Mouse (Mus musculus): ENCODE results near the gene Olfr1211. TPM values are rescaled to one million over a fixed set of nuclear protein-coding genes. Genes with fewer than 3 reads are reported as not detected.

The Olfr1211 gene
- not detected in 2 replicates for polyA plus RNA-seq (2015; fragmentation: Nextera tagmentation; extraction: Ambion mirVana)

GRCm38 (mm10) chr2:88938011-88938410, at the start of gene Olfr1211:
Olfr1211 (minus strand) TSS chr2:88938111.
- Histone ChIP-seq H3K4me3 (no peak within 1 kb of the TSS), H3K36me3 (no peaks in the 10 kb centered on the region), H3K9me3 (no peaks in the 10 kb centered on the region), H3K4me1 (no peaks in the 10 kb centered on the region), H3K27ac (no peak within 1 kb of the TSS), H3K9ac (no peak within 1 kb of the TSS), H3K27me3 (no peaks in the 10 kb centered on the region), H3K4me2 (replicated peaks) (no peak within 1 kb of the TSS)
- ATAC-seq (ENCODE audit: low FRiP score, low read depth), result no peak
- WGBS, result 91% methylated on average over 1 of the region's 1 CpGs

- Histone ChIP-seq H3K27ac (no peak within 1 kb of the TSS), H3K27me3 (no peaks in the 10 kb centered on the region), H3K4me3 (no peak within 1 kb of the TSS), H3K9ac (no peak within 1 kb of the TSS), H3K4me1 (no peaks in the 10 kb centered on the region), H3K4me2 (replicated peaks) (no peak within 1 kb of the TSS), H3K9me3 (no peaks in the 10 kb centered on the region), H3K36me3 (no peaks in the 10 kb centered on the region)
- 77% methylated on average over 1 of the region's 1 CpGs for WGBS
- no peak for ATAC-seq (ENCODE audit: low FRiP score, low read depth)
These were observed 42.3 kb upstream of the Olfr1211 start, which contains the start of gene Gm13762 for GRCm38 (mm10) chr2:88980181-88980580. Gm13762 (minus strand) TSS chr2:88980281.

- no peak for ATAC-seq (ENCODE audit: low FRiP score, low read depth)
- no peaks in the 10 kb centered on the region for H3K36me3 ChIP-seq
- no peak within 1 kb of the TSS for H3K4me2 ChIP-seq (replicated peaks)
- no peak within 1 kb of the TSS for H3K9ac ChIP-seq
- H3K4me1 ChIP-seq, result no peaks in the 10 kb centered on the region
- no peaks in the 10 kb centered on the region for H3K9me3 ChIP-seq
- no peaks in the 10 kb centered on the region for H3K27me3 ChIP-seq
- H3K27ac ChIP-seq, result no peak within 1 kb of the TSS
- H3K4me3 ChIP-seq, result no peak within 1 kb of the TSS
These were observed 15.8 kb upstream of the Olfr1211 start, which contains the start of gene Olfr1212 for GRCm38 (mm10) chr2:88953669-88954068. Olfr1212 (plus strand) TSS chr2:88953969.

- no peak for ATAC-seq (ENCODE audit: low FRiP score, low read depth)
- Histone ChIP-seq H3K36me3 (no peaks in the 10 kb centered on the region), H3K4me2 (replicated peaks) (no peak within 1 kb of the TSS), H3K27ac (no peak within 1 kb of the TSS), H3K9me3 (no peaks in the 10 kb centered on the region), H3K9ac (no peak within 1 kb of the TSS), H3K4me3 (no peak within 1 kb of the TSS), H3K4me1 (no peaks in the 10 kb centered on the region), H3K27me3 (no peaks in the 10 kb centered on the region)
- 87% methylated on average over 3 of the region's 3 CpGs for WGBS
These were observed 22.9 kb downstream of the Olfr1211 start, which contains the start of gene Olfr1209 for GRCm38 (mm10) chr2:88915057-88915456. Olfr1209 (minus strand) TSS chr2:88915157.

- H3K9ac ChIP-seq, result no peak within 1 kb of the TSS
- no peaks in the 10 kb centered on the region for H3K36me3 ChIP-seq
- no peak for ATAC-seq (ENCODE audit: low FRiP score, low read depth)
- no peak within 1 kb of the TSS for H3K27ac ChIP-seq
- H3K27me3 ChIP-seq, result no peaks in the 10 kb centered on the region
- H3K4me1 ChIP-seq, result no peaks in the 10 kb centered on the region
- H3K9me3 ChIP-seq, result no peaks in the 10 kb centered on the region
- H3K4me2 ChIP-seq (replicated peaks), result no peak within 1 kb of the TSS
- H3K4me3 ChIP-seq, result no peak within 1 kb of the TSS
These were observed 35.7 kb downstream of the Olfr1211 start, which contains the start of gene Olfr1208 for GRCm38 (mm10) chr2:88902211-88902610. Olfr1208 (minus strand) TSS chr2:88902311.

Other genes with a start within 250 kb of the Olfr1211 start
- gene Olfr1195, start 248.9 kb downstream of the Olfr1211 start, polyA plus RNA-seq (2015; fragmentation: Nextera tagmentation; extraction: Ambion mirVana), result not detected in 2 replicates
- not detected in 2 replicates for gene Olfr1196, start 233.5 kb downstream of the Olfr1211 start, polyA plus RNA-seq (2015; fragmentation: Nextera tagmentation; extraction: Ambion mirVana)
- gene Olfr1197, start 205.7 kb downstream of the Olfr1211 start, polyA plus RNA-seq (2015; fragmentation: Nextera tagmentation; extraction: Ambion mirVana), result not detected in 2 replicates
- gene Olfr1198, start 186.7 kb downstream of the Olfr1211 start, polyA plus RNA-seq (2015; fragmentation: Nextera tagmentation; extraction: Ambion mirVana), result not detected in 2 replicates
- not detected in 2 replicates for gene Olfr1199, start 177.6 kb downstream of the Olfr1211 start, polyA plus RNA-seq (2015; fragmentation: Nextera tagmentation; extraction: Ambion mirVana)
- not detected in 2 replicates for gene Olfr1200, start 167.6 kb downstream of the Olfr1211 start, polyA plus RNA-seq (2015; fragmentation: Nextera tagmentation; extraction: Ambion mirVana)
- gene Olfr1201, start 145.1 kb downstream of the Olfr1211 start, polyA plus RNA-seq (2015; fragmentation: Nextera tagmentation; extraction: Ambion mirVana), result not detected in 2 replicates
- gene Olfr1202, start 123.6 kb downstream of the Olfr1211 start, polyA plus RNA-seq (2015; fragmentation: Nextera tagmentation; extraction: Ambion mirVana), result 0.04 TPM in 1 of 2 replicates, not detected in the other
- not detected in 2 replicates for gene Olfr1205, start 108.4 kb downstream of the Olfr1211 start, polyA plus RNA-seq (2015; fragmentation: Nextera tagmentation; extraction: Ambion mirVana)
- gene Olfr1204, start 88.8 kb downstream of the Olfr1211 start, polyA plus RNA-seq (2015; fragmentation: Nextera tagmentation; extraction: Ambion mirVana), result not detected in 2 replicates
- gene Olfr1206, start 74.9 kb downstream of the Olfr1211 start, polyA plus RNA-seq (2015; fragmentation: Nextera tagmentation; extraction: Ambion mirVana), result not detected in 2 replicates
- gene Olfr1208, start 35.8 kb downstream of the Olfr1211 start, polyA plus RNA-seq (2015; fragmentation: Nextera tagmentation; extraction: Ambion mirVana), result not detected in 2 replicates
- gene Olfr1209, start 23.0 kb downstream of the Olfr1211 start, polyA plus RNA-seq (2015; fragmentation: Nextera tagmentation; extraction: Ambion mirVana), result not detected in 2 replicates
- gene Olfr1212, start 15.9 kb upstream of the Olfr1211 start, polyA plus RNA-seq (2015; fragmentation: Nextera tagmentation; extraction: Ambion mirVana), result not detected in 2 replicates
- gene Gm13762, start 42.2 kb upstream of the Olfr1211 start, polyA plus RNA-seq (2015; fragmentation: Nextera tagmentation; extraction: Ambion mirVana), result not detected in 2 replicates
- gene Olfr1214, start 54.5 kb upstream of the Olfr1211 start, polyA plus RNA-seq (2015; fragmentation: Nextera tagmentation; extraction: Ambion mirVana), result not detected in 2 replicates
- not detected in 2 replicates for gene Olfr1215, start 68.9 kb upstream of the Olfr1211 start, polyA plus RNA-seq (2015; fragmentation: Nextera tagmentation; extraction: Ambion mirVana)
- gene Olfr1216, start 80.2 kb upstream of the Olfr1211 start, polyA plus RNA-seq (2015; fragmentation: Nextera tagmentation; extraction: Ambion mirVana), result not detected in 2 replicates
- gene Olfr1217, start 94.0 kb upstream of the Olfr1211 start, polyA plus RNA-seq (2015; fragmentation: Nextera tagmentation; extraction: Ambion mirVana), result not detected in 2 replicates
- not detected in 2 replicates for gene Olfr1218, start 123.1 kb upstream of the Olfr1211 start, polyA plus RNA-seq (2015; fragmentation: Nextera tagmentation; extraction: Ambion mirVana)
- gene Olfr1219, start 145.4 kb upstream of the Olfr1211 start, polyA plus RNA-seq (2015; fragmentation: Nextera tagmentation; extraction: Ambion mirVana), result not detected in 2 replicates
- not detected in 2 replicates for gene Olfr1220, start 168.7 kb upstream of the Olfr1211 start, polyA plus RNA-seq (2015; fragmentation: Nextera tagmentation; extraction: Ambion mirVana)
- gene Olfr1221, start 179.2 kb upstream of the Olfr1211 start, polyA plus RNA-seq (2015; fragmentation: Nextera tagmentation; extraction: Ambion mirVana), result not detected in 2 replicates
- gene Olfr1222, start 194.9 kb upstream of the Olfr1211 start, polyA plus RNA-seq (2015; fragmentation: Nextera tagmentation; extraction: Ambion mirVana), result not detected in 2 replicates
- not detected in 2 replicates for gene Olfr1223, start 213.4 kb upstream of the Olfr1211 start, polyA plus RNA-seq (2015; fragmentation: Nextera tagmentation; extraction: Ambion mirVana)
- gene Olfr1224-ps1, start 226.0 kb upstream of the Olfr1211 start, polyA plus RNA-seq (2015; fragmentation: Nextera tagmentation; extraction: Ambion mirVana), result not detected in 2 replicates
- gene Olfr1225, start 236.6 kb upstream of the Olfr1211 start, polyA plus RNA-seq (2015; fragmentation: Nextera tagmentation; extraction: Ambion mirVana), result not detected in 2 replicates

All from limb, embryonic 13.5 days (tissue).